Mouse (Mus musculus) liver, embryonic 14.5 days (tissue): ENCODE results near the gene Draxin.

ENCODE experiments used
- CTCF ChIP-seq: IDR thresholded peaks from 2 replicates; pipeline ENCODE4 v1.5.1; 2016; ENCODE audit warnings: antibody characterized with exemption, low read depth, control low read depth
- EP300 ChIP-seq: IDR thresholded peaks from 2 replicates; pipeline ENCODE4 v1.6.1; 2016; ENCODE audit warnings: antibody characterized with exemption, low read depth

GRCm38 (mm10) chr4:148107621-148108291 is 22.7 kb downstream of the Draxin start:
- TF ChIP-seq CTCF = no peak
- TF ChIP-seq EP300 = no peak
